Mouse (Mus musculus) gastrocnemius, postnatal 10 days (tissue): ENCODE data around the gene Tbc1d4. TPM values are rescaled to one million over a fixed set of nuclear protein-coding genes. Genes with fewer than 3 reads are reported as not detected.
"Not testable (repeated sequence)": the region's sequence is repeated elsewhere in the genome, so short reads cannot be mapped to it uniquely, and the experiment has no call there.

Experiments used
- DNase-seq: peaks from one replicate; pipeline ENCODE4 v3.0.0; 2021; ENCODE audit warnings: mixed read lengths
- total RNA-seq, 2 experiments: library from RNA; stranded (reverse); gene quantifications; 2 replicates each; pipeline ENCODE4 v1.2.3; 2021

The Tbc1d4 gene
- total RNA-seq, 2 experiments from 2014 or later = 28.5 to 36.4 TPM

GRCm38 (mm10) chr14:101595301-101596080 is 13.5 kb downstream of the Tbc1d4 start:
- no peak for DNase-seq

GRCm38 (mm10) chr14:101594001-101594400 is 15.0 kb downstream of the Tbc1d4 start:
- DNase-seq = no peak

GRCm38 (mm10) chr14:101593340-101593739 is 15.7 kb downstream of the Tbc1d4 start:
- DNase-seq = no peak

- DNase-seq = no peak
Observed at GRCm38 (mm10) chr14:101591101-101591500, 17.9 kb downstream of the Tbc1d4 start.

- not testable (repeated sequence) for DNase-seq
Observed at GRCm38 (mm10) chr14:101588209-101588991, 20.6 kb downstream of the Tbc1d4 start.

- not testable (repeated sequence) for DNase-seq
Observed at GRCm38 (mm10) chr14:101587366-101588040, 21.5 kb downstream of the Tbc1d4 start.

- DNase-seq = no peak
Observed at GRCm38 (mm10) chr14:101586096-101586495, 22.9 kb downstream of the Tbc1d4 start.

GRCm38 (mm10) chr14:101575651-101576050 is 33.3 kb downstream of the Tbc1d4 start:
- no peak for DNase-seq

GRCm38 (mm10) chr14:101574536-101574935 is 34.5 kb downstream of the Tbc1d4 start:
- no peak for DNase-seq

- DNase-seq = no peak
Observed at GRCm38 (mm10) chr14:101573107-101573614, 35.8 kb downstream of the Tbc1d4 start.

- peak; percentile 62 for DNase-seq
Observed at GRCm38 (mm10) chr14:101568828-101569227, 40.2 kb downstream of the Tbc1d4 start.

- DNase-seq = no peak
Observed at GRCm38 (mm10) chr14:101566717-101567116, 42.3 kb downstream of the Tbc1d4 start.

- DNase-seq = no peak
Observed at GRCm38 (mm10) chr14:101565661-101566060, 43.3 kb downstream of the Tbc1d4 start.

- DNase-seq = no peak
Observed at GRCm38 (mm10) chr14:101561251-101561701, 47.7 kb downstream of the Tbc1d4 start.

- no peak for DNase-seq
Observed at GRCm38 (mm10) chr14:101559446-101559845, 49.5 kb downstream of the Tbc1d4 start.

- DNase-seq = no peak
Observed at GRCm38 (mm10) chr14:101548885-101549573, 60.0 kb downstream of the Tbc1d4 start.

GRCm38 (mm10) chr14:101541863-101542262 is 67.1 kb downstream of the Tbc1d4 start:
- DNase-seq = no peak

- no peak for DNase-seq
Observed at GRCm38 (mm10) chr14:101541141-101541540, 67.8 kb downstream of the Tbc1d4 start.

GRCm38 (mm10) chr14:101540466-101540865 is 68.5 kb downstream of the Tbc1d4 start:
- DNase-seq = peak; percentile 55

- no peak for DNase-seq
Observed at GRCm38 (mm10) chr14:101537906-101538305, 71.1 kb downstream of the Tbc1d4 start.

GRCm38 (mm10) chr14:101537413-101537812 is 71.6 kb downstream of the Tbc1d4 start:
- DNase-seq = no peak
